Mouse (Mus musculus): ENCODE results near the gene Ndst4. TPM values are rescaled to one million over a fixed set of nuclear protein-coding genes. Genes with fewer than 3 reads are reported as not detected.

The Ndst4 gene
- polyA plus RNA-seq (2012; rRNA removed) = 0.02 and 0.08 TPM in 2 replicates

DNA sequence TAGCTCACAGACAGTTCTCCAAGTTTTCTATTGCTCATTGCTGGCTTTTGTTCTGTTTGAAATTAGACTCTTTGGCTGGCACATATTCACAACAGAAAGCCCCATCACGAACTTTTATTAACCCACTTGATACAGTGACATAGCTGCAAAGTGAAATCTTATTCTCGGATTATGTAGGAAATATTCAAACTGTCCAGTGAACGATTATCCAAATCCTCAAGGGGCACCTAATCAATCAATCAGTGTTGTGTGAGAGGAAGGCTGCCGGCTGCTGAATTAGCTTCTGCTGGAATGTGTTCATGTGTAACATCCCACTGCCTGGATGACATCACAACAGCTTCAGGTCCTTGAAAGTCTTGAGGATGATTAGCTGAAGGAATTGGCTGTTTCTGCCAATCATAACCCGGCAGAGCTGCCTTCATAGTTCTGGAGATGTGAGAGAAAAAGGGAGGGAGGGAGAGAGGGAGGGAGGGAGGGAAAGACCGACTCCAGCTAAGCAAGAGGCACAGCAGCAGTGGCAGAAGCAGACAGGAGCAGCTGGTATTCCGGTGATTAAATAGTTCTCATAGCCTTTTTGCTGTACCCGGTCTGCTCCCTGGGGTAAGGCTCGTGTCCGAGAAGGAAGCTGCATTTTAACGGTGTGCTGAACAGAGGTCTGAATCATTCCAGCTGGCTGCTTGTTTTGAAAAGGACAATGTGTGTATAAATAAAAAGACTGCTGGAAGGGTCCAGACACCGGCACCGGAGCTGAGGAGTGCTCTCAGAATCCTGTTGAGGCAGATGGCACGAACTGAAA lies at the start of gene Ndst4:
Gene Ndst4, plus strand, starts transcription at position 476 of the 796 bp plus-strand sequence.

